Mouse (Mus musculus) intestine, postnatal 0 days (tissue): ENCODE results near the gene Fryl. TPM values are rescaled to one million over a fixed set of nuclear protein-coding genes. Genes with fewer than 3 reads are reported as not detected.
A peak's percentile ranks its signal among the peaks of the same experiment; 100 is the strongest.

Source experiments
- ATAC-seq: fragments of 200-750 bp; cut with Nextera tagmentation; 2 replicates; pipeline ENCODE4 v1.8.0; 2017; ENCODE audit warnings: mild to moderate bottlenecking, moderate TSS enrichment, moderate library complexity
- H3K27ac ChIP-seq: fragments of 300-500 bp; sonication (generic); 2 replicates; pipeline ENCODE4 v1.5.1; 2014; ENCODE audit warnings: mild to moderate bottlenecking, low read depth, low read length, moderate library complexity
- H3K27me3 ChIP-seq: fragments of 300-500 bp; sonication (generic); replicated peaks from 2 replicates; pipeline ENCODE4 v1.6.1; 2014; ENCODE audit warnings: low read length, mixed read lengths; ENCODE audit not compliant: control insufficient read depth, insufficient read depth
- H3K36me3 ChIP-seq: fragments of 300-500 bp; sonication (generic); 2 replicates; pipeline ENCODE4 v1.6.1; 2014; ENCODE audit warnings: mild to moderate bottlenecking, moderate library complexity; ENCODE audit not compliant: control insufficient read depth, insufficient read depth
- H3K4me1 ChIP-seq: fragments of 300-500 bp; sonication (generic); replicated peaks from 2 replicates; pipeline ENCODE4 v1.6.1; 2014; ENCODE audit warnings: antibody characterized with exemption, low read length, mixed read lengths; ENCODE audit not compliant: control insufficient read depth, insufficient read depth
- H3K4me2 ChIP-seq: fragments of 300-500 bp; sonication (generic); replicated peaks from 2 replicates; pipeline ENCODE4 v1.6.1; 2014; ENCODE audit warnings: low read depth, mild to moderate bottlenecking, moderate library complexity
- H3K4me3 ChIP-seq: fragments of 300-500 bp; sonication (generic); 2 replicates; pipeline ENCODE4 v1.5.1; 2014; ENCODE audit warnings: low read depth, low read length
- H3K9ac ChIP-seq: fragments of 300-500 bp; sonication (generic); 2 replicates; pipeline ENCODE4 v1.6.1; 2014; ENCODE audit warnings: mild to moderate bottlenecking, low read depth, low read length
- H3K9me3 ChIP-seq: fragments of 300-500 bp; sonication (generic); 2 replicates; pipeline ENCODE4 v1.6.1; 2016; ENCODE audit warnings: mixed run types; ENCODE audit not compliant: control insufficient read depth
- CTCF ChIP-seq: sonication (generic); IDR thresholded peaks from 2 replicates; pipeline ENCODE4 v1.5.1; 2016; ENCODE audit warnings: low read depth, mild to moderate bottlenecking, control low read depth, antibody characterized with exemption, moderate library complexity
- WGBS: fragments of 180-500 bp; shearing (Covaris S2); extraction: QIAGEN DNeasy Blood & Tissue Kit; methylation state at CpG from one replicate; pipeline ENCODE4 v1.1.7; 2014; 5-methylcytosine and 5-hydroxymethylcytosine counted together
- polyA plus RNA-seq: library from polyadenylated mRNA; unstranded; fragments of >200 nt; fragmentation: Nextera tagmentation; extraction: Ambion mirVana; gene quantifications from 2 replicates; pipeline ENCODE4 v1.2.1, GENCODE M21; 2015

Gene Fryl
- polyA plus RNA-seq, 1 experiment from 2014 or later = 28.2 TPM

DNA sequence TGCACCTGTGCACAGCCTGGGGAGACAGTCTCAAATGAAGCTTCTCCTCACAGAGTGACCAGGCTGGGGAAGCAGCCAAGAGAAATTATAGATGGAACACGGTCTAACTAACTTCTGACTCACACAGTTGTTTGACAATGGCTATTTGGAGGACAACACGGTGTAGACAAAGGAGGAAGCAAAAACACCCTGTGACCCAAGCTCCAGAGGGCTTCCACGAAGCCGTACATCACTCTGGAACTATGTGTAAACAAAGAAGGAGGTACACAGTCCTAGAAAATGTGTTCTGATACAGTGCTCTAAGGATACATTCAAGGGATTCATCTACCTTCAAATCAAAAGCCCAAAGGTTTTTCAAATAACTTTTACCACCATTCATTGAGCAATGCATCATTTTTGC is 71.0 kb downstream of the Fryl start:
- Histone ChIP-seq H3K9me3 (no peaks in the 10 kb centered on the region), H3K27ac (no peak overlapping the region)
- no peak for TF ChIP-seq CTCF

GRCm38 (mm10) chr5:73182701-73183447 is 73.5 kb downstream of the Fryl start:
- Histone ChIP-seq H3K27ac (peak overlapping the region; percentile 70), H3K4me2 (peak overlapping the region; percentile 21; the same call in 1 of the 2 replicates), H3K9ac (no peak overlapping the region), H3K27me3 (no peaks in the 10 kb centered on the region), H3K4me3 (no peak overlapping the region), H3K9me3 (no peaks in the 10 kb centered on the region), H3K4me1 (no peaks in the 10 kb centered on the region), H3K36me3 (no peaks in the 10 kb centered on the region)
- peak; percentile 82 for ATAC-seq
- no peak for TF ChIP-seq CTCF
- WGBS = 58% methylated on average over 12 of the region's 12 CpGs

More for the DNA sequence above, 71.0 kb downstream of the Fryl start:
- Histone ChIP-seq H3K27me3 (no peaks in the 10 kb centered on the region), H3K9ac (no peak overlapping the region), H3K4me2 (no peak overlapping the region), H3K4me1 (peaks cover 5% of the 10 kb centered on the region; the same call in 1 of the 2 replicates), H3K36me3 (no peaks in the 10 kb centered on the region; the same call in 1 of the 2 replicates), H3K4me3 (no peak overlapping the region)
- 52% methylated on average over 4 of the region's 4 CpGs for WGBS
- no peak for ATAC-seq

GRCm38 (mm10) chr5:73182191-73182590 is 74.2 kb downstream of the Fryl start:
- 0 out of 2 replicates have a peak overlapping the region, but pooled peaks have one; percentile 14 for H3K4me2 ChIP-seq
- peak overlapping the region; percentile 54 for H3K27ac ChIP-seq
- WGBS = 26% methylated on average over 9 of the region's 9 CpGs
- no peak for TF ChIP-seq CTCF
- no peaks in the 10 kb centered on the region for H3K27me3 ChIP-seq
- peak; percentile 93 for ATAC-seq
- no peaks in the 10 kb centered on the region for H3K9me3 ChIP-seq
- no peak overlapping the region for H3K4me3 ChIP-seq
- H3K4me1 ChIP-seq = no peaks in the 10 kb centered on the region
- no peak overlapping the region for H3K9ac ChIP-seq
- no peaks in the 10 kb centered on the region for H3K36me3 ChIP-seq

DNA sequence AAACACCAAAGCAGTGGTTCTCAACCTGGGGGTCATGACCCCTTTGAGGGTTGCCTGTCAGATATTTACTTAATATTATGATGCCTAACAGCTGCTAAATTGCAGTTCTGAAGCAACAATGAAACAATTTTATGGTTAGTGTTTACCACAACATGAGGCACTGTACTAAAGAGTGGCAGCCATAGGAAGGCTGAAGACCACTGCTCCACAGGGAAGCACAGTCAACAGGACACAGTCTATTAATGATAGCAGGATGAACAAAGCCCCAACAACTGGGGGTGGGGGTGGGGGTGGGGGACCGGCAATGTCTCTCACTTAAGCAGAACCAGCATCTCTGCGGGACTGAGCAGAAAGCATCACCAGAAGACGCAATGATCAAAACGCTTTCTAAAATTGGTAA is 80.1 kb downstream of the Fryl start:
- Histone ChIP-seq H3K4me3 (no peak overlapping the region), H3K27me3 (no peaks in the 10 kb centered on the region), H3K9ac (no peak overlapping the region), H3K36me3 (no peaks in the 10 kb centered on the region; the same call in 1 of the 2 replicates), H3K27ac (no peak overlapping the region), H3K9me3 (no peaks in the 10 kb centered on the region), H3K4me1 (no peaks in the 10 kb centered on the region), H3K4me2 (no peak overlapping the region)
- 82% methylated on average over 4 of the region's 4 CpGs for WGBS
- ATAC-seq = no peak
- no peak for TF ChIP-seq CTCF

DNA sequence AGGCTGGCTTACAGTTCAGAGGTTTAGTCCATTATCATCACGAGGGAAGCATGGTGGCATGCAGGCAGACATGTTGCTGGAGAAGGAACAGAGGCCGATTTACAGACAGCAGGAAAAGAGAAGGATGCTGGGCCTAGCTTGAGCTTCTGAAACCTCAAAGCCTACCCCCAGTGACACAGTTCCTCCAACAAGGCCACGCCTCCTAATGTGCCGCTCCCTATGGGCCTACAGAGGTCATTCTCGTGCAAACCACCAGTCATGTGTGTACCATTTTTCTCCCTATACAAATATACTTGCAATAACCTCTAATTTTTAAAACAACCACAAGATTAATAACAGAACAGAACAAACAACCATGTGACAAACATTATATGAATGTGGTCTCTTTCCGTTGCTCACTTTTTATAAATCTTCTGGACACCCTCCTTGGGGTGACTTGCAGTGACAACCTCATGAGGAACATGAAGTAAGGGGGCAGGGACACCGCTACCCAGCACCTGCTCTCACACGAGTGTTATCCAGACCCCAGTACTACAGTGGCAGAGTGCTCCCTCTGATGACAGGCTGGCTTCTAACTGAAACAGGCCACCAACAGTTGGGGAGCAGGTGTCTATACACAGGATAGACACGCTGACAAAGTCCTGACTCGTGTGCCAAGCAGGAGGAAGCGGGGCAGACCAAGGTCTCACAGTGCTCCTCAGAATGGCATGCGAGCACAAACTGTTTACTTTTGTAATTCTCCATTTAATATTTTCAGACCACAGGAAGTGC is 80.9 kb downstream of the Fryl start:
- WGBS = 78% methylated on average over 12 of the region's 12 CpGs
- Histone ChIP-seq H3K9ac (no peak overlapping the region), H3K36me3 (no peaks in the 10 kb centered on the region; the same call in 1 of the 2 replicates), H3K4me1 (no peaks in the 10 kb centered on the region), H3K9me3 (no peaks in the 10 kb centered on the region), H3K4me2 (no peak overlapping the region), H3K27me3 (no peaks in the 10 kb centered on the region), H3K4me3 (no peak overlapping the region), H3K27ac (no peak overlapping the region)
- no peak for TF ChIP-seq CTCF
- ATAC-seq = no peak

GRCm38 (mm10) chr5:73171876-73172480 is 84.4 kb downstream of the Fryl start:
- Histone ChIP-seq H3K4me1 (no peaks in the 10 kb centered on the region), H3K9me3 (no peaks in the 10 kb centered on the region), H3K4me2 (no peak overlapping the region), H3K27ac (no peak overlapping the region), H3K4me3 (no peak overlapping the region), H3K36me3 (no peaks in the 10 kb centered on the region; the same call in 1 of the 2 replicates), H3K9ac (no peak overlapping the region), H3K27me3 (no peaks in the 10 kb centered on the region)
- no peak for ATAC-seq
- 79% methylated on average over 12 of the region's 12 CpGs for WGBS
- no peak for TF ChIP-seq CTCF
